Mouse (Mus musculus): Measurements from ENCODE around the gene Rrp9.

Gene Rrp9

GRCm38 (mm10) chr9:106475663-106476001 is at the start of gene Rrp9:
Gene Rrp9 (plus strand): TSS chr9:106475963.
- DNase-seq (ENCODE audit: low read depth, low spot score): no peak

- DNase-seq (ENCODE audit: low read depth, low spot score): no peak
Observed at GRCm38 (mm10) chr9:106428719-106429220, 47.0 kb upstream of the Rrp9 start.

GRCm38 (mm10) chr9:106429221-106430014 is 46.3 kb upstream of the Rrp9 start, which contains the start of gene Rpl29:
Gene Rpl29 (plus strand): TSS chr9:106429454.
- peak; percentile 78 for DNase-seq (ENCODE audit: low read depth, low spot score)

GRCm38 (mm10) chr9:106430015-106430264 is 45.8 kb upstream of the Rrp9 start:
- no peak for DNase-seq (ENCODE audit: low read depth, low spot score)

GRCm38 (mm10) chr9:106433389-106433788 is 42.4 kb upstream of the Rrp9 start:
- DNase-seq (ENCODE audit: low read depth, low spot score): no peak

GRCm38 (mm10) chr9:106436566-106436965 is 39.2 kb upstream of the Rrp9 start:
- no peak for DNase-seq (ENCODE audit: low read depth, low spot score)

- DNase-seq (ENCODE audit: low read depth, low spot score): no peak
Observed at GRCm38 (mm10) chr9:106442680-106443079, 33.1 kb upstream of the Rrp9 start.

- DNase-seq (ENCODE audit: low read depth, low spot score): no peak
Observed at GRCm38 (mm10) chr9:106444836-106445235, 30.9 kb upstream of the Rrp9 start.

- peak; percentile 26 for DNase-seq (ENCODE audit: low read depth, low spot score)
Observed at GRCm38 (mm10) chr9:106447348-106447747, 28.4 kb upstream of the Rrp9 start, which contains the start of the genes Abhd14b and Abhd14a. Gene Abhd14b (plus strand): TSS chr9:106447459. Gene Abhd14a (minus strand): TSS chr9:106447678.

GRCm38 (mm10) chr9:106447951-106448350 is 27.8 kb upstream of the Rrp9 start:
- no peak for DNase-seq (ENCODE audit: low read depth, low spot score)

- DNase-seq (ENCODE audit: low read depth, low spot score): no peak
Observed at GRCm38 (mm10) chr9:106448498-106449031, 27.2 kb upstream of the Rrp9 start.

- no peak for DNase-seq (ENCODE audit: low read depth, low spot score)
Observed at GRCm38 (mm10) chr9:106449947-106450346, 25.8 kb upstream of the Rrp9 start.

- DNase-seq (ENCODE audit: low read depth, low spot score): no peak
Observed at GRCm38 (mm10) chr9:106450661-106451060, 25.1 kb upstream of the Rrp9 start.

- DNase-seq (ENCODE audit: low read depth, low spot score): no peak
Observed at GRCm38 (mm10) chr9:106451298-106451697, 24.5 kb upstream of the Rrp9 start.

GRCm38 (mm10) chr9:106451899-106452298 is 23.9 kb upstream of the Rrp9 start:
- DNase-seq (ENCODE audit: low read depth, low spot score): no peak

GRCm38 (mm10) chr9:106452351-106452750 is 23.4 kb upstream of the Rrp9 start:
- no peak for DNase-seq (ENCODE audit: low read depth, low spot score)

GRCm38 (mm10) chr9:106452821-106453220 is 22.9 kb upstream of the Rrp9 start:
- DNase-seq (ENCODE audit: low read depth, low spot score): no peak

- DNase-seq (ENCODE audit: low read depth, low spot score): no peak
Observed at GRCm38 (mm10) chr9:106453271-106454070, 22.3 kb upstream of the Rrp9 start, which contains the start of gene Pcbp4. Gene Pcbp4 (plus strand): TSS chr9:106453291.

- DNase-seq (ENCODE audit: low read depth, low spot score): no peak
Observed at GRCm38 (mm10) chr9:106454071-106454761, 21.5 kb upstream of the Rrp9 start.

GRCm38 (mm10) chr9:106454888-106455681 is 20.7 kb upstream of the Rrp9 start:
- DNase-seq (ENCODE audit: low read depth, low spot score): no peak
